ENCODE assay signal across 17 mouse cellular contexts in the genomic region with DNA sequence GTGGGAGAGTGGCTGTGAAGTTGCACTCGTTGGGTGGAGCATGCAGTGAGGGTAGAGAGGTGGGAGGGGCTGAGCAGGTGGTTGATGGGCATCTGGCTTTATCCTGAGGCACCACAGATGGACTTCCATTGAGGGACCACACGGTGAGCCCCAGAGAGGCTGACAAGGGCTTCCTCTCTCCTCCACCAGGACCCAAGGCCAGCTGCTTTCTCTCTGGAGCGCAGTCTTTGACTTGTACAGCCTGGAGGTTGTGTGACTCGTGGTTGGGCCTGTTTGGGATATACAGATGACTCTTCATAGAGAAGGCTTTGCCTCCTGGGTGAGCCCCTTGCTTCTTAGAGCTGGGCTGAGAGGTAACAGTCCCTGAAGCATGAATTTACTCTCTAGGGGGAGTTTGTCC. TPM values are rescaled to one million over a fixed set of nuclear protein-coding genes. Genes with fewer than 3 reads are reported as not detected.
A peak's percentile ranks its signal among the peaks of the same experiment; 100 is the strongest.
DNase-seq lines count a peak whose midpoint lies in the region; ATAC-seq and TF ChIP-seq lines count a peak whose summit lies in the region.
"Had no signal": no experiment of that assay in that cellular context is flagged by ENCODE, and none has a peak within 500 bp of the region (broad histone marks: within the 10 kb centered on the region; RNA-seq: fewer than 3 reads in every experiment).

No protein-coding gene starts in this region.

- H3K36me3 ChIP-seq in hindbrain, embryonic 12.5 days, result no peaks in the 10 kb centered on the region
- no peaks in the 10 kb centered on the region for H3K36me3 ChIP-seq in hindbrain, embryonic 14.5 days (replicated peaks; ENCODE audit: control insufficient read depth, insufficient read depth)
- H3K36me3 ChIP-seq in stomach, embryonic 14.5 days (ENCODE audit: control insufficient read depth, insufficient read depth, low read length), result no peaks in the 10 kb centered on the region
- no peaks in the 10 kb centered on the region for H3K36me3 ChIP-seq in stomach, postnatal 0 days (ENCODE audit: control insufficient read depth, insufficient read depth, low read length)

- 44% methylated on average over 4 of the region's 4 CpGs for WGBS in hindbrain, embryonic 12.5 days
- WGBS in hindbrain, embryonic 14.5 days, result 44% methylated on average over 4 of the region's 4 CpGs
- WGBS in stomach, embryonic 14.5 days, result 36% methylated on average over 4 of the region's 4 CpGs
- WGBS in stomach, postnatal 0 days, result 49% methylated on average over 4 of the region's 4 CpGs
- WGBS in cerebellum, adult 2 months, result 68% methylated on average over 4 of the region's 4 CpGs

- H3K9ac ChIP-seq in hindbrain, embryonic 12.5 days, result no peak overlapping the region
- no peak overlapping the region for H3K9ac ChIP-seq in hindbrain, embryonic 14.5 days
- H3K9ac ChIP-seq in stomach, embryonic 14.5 days (replicated peaks; ENCODE audit: low read depth, low read length), result no peak overlapping the region
- H3K9ac ChIP-seq in stomach, postnatal 0 days (ENCODE audit: low read length), result no peak overlapping the region

- no peak overlapping the region for H3K4me2 ChIP-seq in hindbrain, embryonic 12.5 days (replicated peaks)
- no peak overlapping the region for H3K4me2 ChIP-seq in hindbrain, embryonic 14.5 days (replicated peaks)
- no peak overlapping the region for H3K4me2 ChIP-seq in stomach, embryonic 14.5 days (replicated peaks; ENCODE audit: low read depth, low read length)
- H3K4me2 ChIP-seq in stomach, postnatal 0 days (replicated peaks; ENCODE audit: low read depth), result no peak overlapping the region

- H3K9me3 ChIP-seq in hindbrain, embryonic 12.5 days (replicated peaks), result no peaks in the 10 kb centered on the region
- no peaks in the 10 kb centered on the region for H3K9me3 ChIP-seq in hindbrain, embryonic 14.5 days (ENCODE audit: control insufficient read depth, low read length)
- no peaks in the 10 kb centered on the region for H3K9me3 ChIP-seq in stomach, embryonic 14.5 days (ENCODE audit: control insufficient read depth, low read depth, low read length)
- no peaks in the 10 kb centered on the region for H3K9me3 ChIP-seq in stomach, postnatal 0 days (ENCODE audit: control insufficient read depth, low read length)

- DNase-seq in adrenal gland, postnatal 10 days, result peak; percentile 43
- DNase-seq in adrenal gland, postnatal 4 days (ENCODE audit: low spot score in 2 of 2), result no peak
- no peak for DNase-seq in hindbrain, embryonic 14.5 days (ENCODE audit: low spot score)
- DNase-seq in stomach, postnatal 0 days (ENCODE audit: low spot score), result no peak
- no peak for DNase-seq in cerebellum, adult 2 months
- no peak for DNase-seq in ovary, postnatal 10 days (ENCODE audit: low spot score)
- DNase-seq: cerebellum, adult 11-12 months; embryo, embryonic 11 days; kidney, adult 2 months; kidney, postnatal 36 days; layer of hippocampus, postnatal 36 days; left cerebral cortex, postnatal 4 days; lung, postnatal 4 days; thymus, postnatal 14 days had no signal

- no peaks in the 10 kb centered on the region for H3K27me3 ChIP-seq in hindbrain, embryonic 12.5 days
- H3K27me3 ChIP-seq in hindbrain, embryonic 14.5 days (ENCODE audit: control insufficient read depth, insufficient read depth, low read length), result no peaks in the 10 kb centered on the region
- no peaks in the 10 kb centered on the region for H3K27me3 ChIP-seq in stomach, embryonic 14.5 days (ENCODE audit: control insufficient read depth, insufficient read depth, low read length)
- no peaks in the 10 kb centered on the region for H3K27me3 ChIP-seq in stomach, postnatal 0 days (ENCODE audit: control insufficient read depth, insufficient read depth, low read length)
- no peaks in the 10 kb centered on the region for H3K27me3 ChIP-seq in cerebellum, adult 2 months (ENCODE audit: control insufficient read depth, insufficient read depth, low read length)

- H3K4me1 ChIP-seq in hindbrain, embryonic 12.5 days, result peaks cover 26% of the 10 kb centered on the region
- peaks cover 17% of the 10 kb centered on the region for H3K4me1 ChIP-seq in hindbrain, embryonic 14.5 days (replicated peaks; ENCODE audit: control insufficient read depth, insufficient read depth, low read length)
- peaks cover 18% of the 10 kb centered on the region for H3K4me1 ChIP-seq in stomach, embryonic 14.5 days (ENCODE audit: control insufficient read depth, insufficient read depth, low read length)
- 0 out of 2 replicates have a peak, but pooled peaks cover 2% of the 10 kb centered on the region for H3K4me1 ChIP-seq in stomach, postnatal 0 days (replicated peaks; ENCODE audit: control insufficient read depth, insufficient read depth)
- peaks cover 10% of the 10 kb centered on the region for H3K4me1 ChIP-seq in cerebellum, adult 2 months (ENCODE audit: control insufficient read depth, insufficient read depth, low read length)

- no peak overlapping the region for H3K4me3 ChIP-seq in hindbrain, embryonic 12.5 days
- no peak overlapping the region for H3K4me3 ChIP-seq in hindbrain, embryonic 14.5 days (replicated peaks; ENCODE audit: low read length)
- no peak overlapping the region for H3K4me3 ChIP-seq in stomach, embryonic 14.5 days (ENCODE audit: low read depth, low read length)
- H3K4me3 ChIP-seq in stomach, postnatal 0 days (ENCODE audit: low read depth, low read length), result no peak overlapping the region
- H3K4me3 ChIP-seq in cerebellum, adult 2 months (replicated peaks; ENCODE audit: insufficient read depth, low read depth, low read length), result no peak overlapping the region
- H3K4me3 ChIP-seq: myocyte had no signal

- ATAC-seq in hindbrain, embryonic 12.5 days (ENCODE audit: low FRiP score), result peak; percentile 46; the same call in 1 of the 2 replicates
- ATAC-seq in hindbrain, embryonic 14.5 days (ENCODE audit: low FRiP score), result no peak
- ATAC-seq in stomach, embryonic 14.5 days (ENCODE audit: insufficient number of reproducible peaks, insufficient read depth, low FRiP score, low read depth), result peak; percentile 4; the same call in 1 of the 2 replicates
- no peak for ATAC-seq in stomach, postnatal 0 days (ENCODE audit: low FRiP score, low TSS enrichment)

- TF ChIP-seq CTCF in stomach, postnatal 0 days (IDR thresholded peaks at IDR 0.05; ENCODE audit: low read depth), result no peak
- no peak for TF ChIP-seq CTCF in cerebellum, adult 2 months (IDR thresholded peaks at IDR 0.05; ENCODE audit: borderline replicate concordance, insufficient read depth, low read depth, low read length)

- no peak for TF ChIP-seq POLR2A in cerebellum, adult 2 months (IDR thresholded peaks at IDR 0.05; ENCODE audit: borderline replicate concordance, insufficient read depth, low read length)

- no peak for TF ChIP-seq EP300 in stomach, postnatal 0 days (optimal IDR thresholded peaks at IDR 0.05)

- H3K27ac ChIP-seq in hindbrain, embryonic 12.5 days, result no peak overlapping the region
- H3K27ac ChIP-seq in hindbrain, embryonic 14.5 days, result no peak overlapping the region
- no peak overlapping the region; the same call in 1 of the 2 replicates for H3K27ac ChIP-seq in stomach, embryonic 14.5 days (ENCODE audit: low read length)
- H3K27ac ChIP-seq in stomach, postnatal 0 days (replicated peaks), result no peak overlapping the region; the same call in 1 of the 2 replicates
- no peak overlapping the region for H3K27ac ChIP-seq in cerebellum, adult 2 months (ENCODE audit: insufficient read depth, low read length)

RNA-seq across cellular contexts. Expression of a gene that starts 12.4 kb away (rescaled TPM):
- total RNA-seq in adrenal gland, postnatal 10 days (2021), result 1 to 10 TPM; 7.3 to 8.8 TPM
- 10 to 100 TPM; 11.3 to 11.6 TPM for total RNA-seq in adrenal gland, postnatal 4 days (2021)
- 15.4 and 16.4 TPM in 2 replicates for polyA plus RNA-seq in hindbrain, embryonic 12.5 days (2016; fragmentation: Nextera tagmentation; extraction: Ambion mirVana)
- 6.3 and 7.3 TPM in 2 replicates for polyA plus RNA-seq in hindbrain, embryonic 14.5 days (2014; fragmentation: Nextera tagmentation; extraction: Ambion mirVana)
- polyA plus RNA-seq in stomach, embryonic 14.5 days (2014; fragmentation: Nextera tagmentation; extraction: Ambion mirVana), result 25.2 and 27.7 TPM in 2 replicates
- polyA plus RNA-seq in stomach, postnatal 0 days (2015; fragmentation: Nextera tagmentation; extraction: Ambion mirVana), result 13.0 and 13.3 TPM in 2 replicates
- polyA plus RNA-seq in cerebellum, adult 2 months (2012; rRNA removed), result 3.9 and 4.4 TPM in 2 replicates

RNA-seq across cellular contexts. Expression of a gene that starts 20.0 kb away (rescaled TPM):
- 1,000 to 10,000 TPM in 1 of 2 experiments, 100 to 1,000 TPM in 1; 940 to 1,609 TPM for total RNA-seq in adrenal gland, postnatal 10 days (2021)
- 100 to 1,000 TPM; 676 to 715 TPM for total RNA-seq in adrenal gland, postnatal 4 days (2021)
- polyA plus RNA-seq in hindbrain, embryonic 12.5 days (2016; fragmentation: Nextera tagmentation; extraction: Ambion mirVana), result 79.2 and 92.1 TPM in 2 replicates
- polyA plus RNA-seq in hindbrain, embryonic 14.5 days (2014; fragmentation: Nextera tagmentation; extraction: Ambion mirVana), result 99.0 and 99.7 TPM in 2 replicates
- polyA plus RNA-seq in stomach, embryonic 14.5 days (2014; fragmentation: Nextera tagmentation; extraction: Ambion mirVana), result 105 and 112 TPM in 2 replicates
- 145 and 152 TPM in 2 replicates for polyA plus RNA-seq in stomach, postnatal 0 days (2015; fragmentation: Nextera tagmentation; extraction: Ambion mirVana)
- polyA plus RNA-seq in cerebellum, adult 2 months (2012; rRNA removed), result 117 and 134 TPM in 2 replicates

RNA-seq across cellular contexts. Expression of a gene that starts 46.0 kb away (rescaled TPM):
- total RNA-seq in adrenal gland, postnatal 10 days (2021), result 1 to 10 TPM; 1.2 to 1.5 TPM
- 1 to 10 TPM; 1.4 to 1.6 TPM for total RNA-seq in adrenal gland, postnatal 4 days (2021)
- polyA plus RNA-seq in hindbrain, embryonic 12.5 days (2016; fragmentation: Nextera tagmentation; extraction: Ambion mirVana), result 0.05 and 0.07 TPM in 2 replicates
- 0.12 TPM in 1 of 2 replicates, not detected in the other for polyA plus RNA-seq in hindbrain, embryonic 14.5 days (2014; fragmentation: Nextera tagmentation; extraction: Ambion mirVana)
- polyA plus RNA-seq in stomach, embryonic 14.5 days (2014; fragmentation: Nextera tagmentation; extraction: Ambion mirVana), result 0.13 TPM in 1 of 2 replicates, not detected in the other
- polyA plus RNA-seq in stomach, postnatal 0 days (2015; fragmentation: Nextera tagmentation; extraction: Ambion mirVana), result 0.05 and 0.07 TPM in 2 replicates
- polyA plus RNA-seq in cerebellum, adult 2 months (2012; rRNA removed), result 0.31 and 0.57 TPM in 2 replicates
- polyA plus RNA-seq: myocyte had no signal

Comparison
In these comparisons a context has a peak if more than half of its experiments do, and no peak if none do; other contexts are left out.
1. ATAC-seq: peak in hindbrain, embryonic 12.5 days (single experiment) and stomach, embryonic 14.5 days (single experiment); none in hindbrain, embryonic 14.5 days (single experiment) and stomach, postnatal 0 days (single experiment).